ENCODE assay signal across 21 mouse cellular contexts in genomic region chr10:122819808-122820207, GRCm38 (mm10).
A peak's percentile ranks its signal among the peaks of the same experiment; 100 is the strongest.
DNase-seq lines count a peak whose midpoint lies in the region; ATAC-seq lines count a peak whose summit lies in the region.
"Had no signal": no experiment of that assay in that cellular context is flagged by ENCODE, and none has a peak within 500 bp of the region (broad histone marks: within the 10 kb centered on the region; RNA-seq: fewer than 3 reads in every experiment).

No protein-coding gene starts in this region.

- no peak for ATAC-seq in cerebellum, adult (ENCODE audit: insufficient number of reproducible peaks, low FRiP score, low TSS enrichment)
- ATAC-seq: activated CD4-positive, CD25-positive, alpha-beta regulatory T cell, adult 4 months; CD4-positive, CD25-positive, alpha-beta regulatory T cell, adult 4 months; Patski had no signal

- peak; percentile 58 to 61 for DNase-seq in cerebellum, postnatal 10 days
- DNase-seq in heart, adult 11 months: peak; percentile 71
- no peak for DNase-seq in heart, adult 8-10 months (ENCODE audit: low spot score)
- peak; percentile 59 for DNase-seq in NIH3T3 (ENCODE audit: low read depth)
- DNase-seq in brain, adult 2 months (ENCODE audit: low read depth, low spot score): peak; percentile 39
- DNase-seq in embryo, embryonic 10.5 days (ENCODE audit: low spot score): no peak
- no peak for DNase-seq in cerebellum, postnatal 4 days (ENCODE audit: low spot score in 2 of 2)
- DNase-seq: adrenal gland, adult 2 months; adrenal gland, adult 8-10 months; adrenal gland, postnatal 10 days; adrenal gland, postnatal 14 days; adrenal gland, postnatal 25 days; adrenal gland, postnatal 36 days; B cell, adult 2 months; cerebellum, adult 11 months; cerebellum, adult 11-12 months; cerebellum, adult 8-10 months had no signal

Comparison
In these comparisons a context has a peak if more than half of its experiments do, and no peak if none do; other contexts are left out.
1. DNase-seq: peak in cerebellum, postnatal 10 days (2 of 2), heart, adult 11 months (single experiment), NIH3T3 (single experiment) and brain, adult 2 months (single experiment); none in heart, adult 8-10 months (single experiment), embryo, embryonic 10.5 days (single experiment) and cerebellum, postnatal 4 days (0 of 2).